Mouse (Mus musculus): Measurements from ENCODE around the gene Mpp6. TPM values are rescaled to one million over a fixed set of nuclear protein-coding genes. Genes with fewer than 3 reads are reported as not detected.
A peak's percentile ranks its signal among the peaks of the same experiment; 100 is the strongest.

Gene Mpp6
- total RNA-seq (2018; cell fraction: chromatin; rRNA removed), result 10 to 100 TPM; 19.2 to 69.9 (median 33.9) TPM
- total RNA-seq (2018; cell fraction: cytosol; rRNA removed), result 10 to 100 TPM; 21.0 to 37.7 (median 27.9) TPM
- 10 to 100 TPM; 13.6 to 68.1 (median 25.7) TPM for total RNA-seq (2018; cell fraction: nucleus; rRNA removed)
- 16.1 to 61.6 TPM (median 46.5 TPM) in 3 replicates for polyA plus RNA-seq (2018)

DNA sequence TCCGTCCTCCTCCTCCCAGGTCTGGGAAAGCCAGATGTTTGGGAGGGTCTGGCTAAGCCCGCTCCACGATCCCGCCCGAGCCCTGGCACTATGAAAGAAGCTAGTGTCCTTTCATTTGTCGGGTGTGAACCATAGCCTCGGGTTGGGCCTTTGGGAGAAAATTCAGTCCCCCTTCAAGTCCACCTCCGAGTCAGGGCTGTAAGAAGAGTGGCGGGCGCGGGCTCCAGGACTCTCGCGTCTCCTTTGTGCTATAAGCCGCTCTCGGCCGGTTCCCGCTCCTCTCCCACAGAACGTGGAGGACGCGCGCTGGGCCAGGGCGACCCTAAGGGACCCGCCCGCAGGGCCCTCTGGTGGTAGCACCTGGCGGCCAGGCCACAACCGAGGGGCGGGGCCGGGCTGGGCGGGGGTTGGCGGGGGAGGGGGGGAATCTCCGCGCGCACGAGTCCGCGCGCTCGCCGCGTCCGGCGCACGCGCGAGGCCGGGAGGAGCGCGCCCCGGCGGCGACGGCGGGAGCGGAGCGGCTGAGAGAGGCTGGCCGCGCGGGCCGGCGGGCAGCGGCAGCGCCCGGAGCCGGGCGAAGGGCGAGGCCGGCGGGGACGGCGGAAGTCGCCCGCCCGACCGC is at the start of gene Mpp6:
Mpp6 (plus strand) TSS at position 485 of the 622 bp plus-strand sequence.
- under 1% methylated on average over 74 of the region's 74 CpGs for WGBS (ENCODE audit: missing documents)
- peak within 1 kb of the TSS; percentile 27; the same call in 1 of the 2 replicates for H3K27ac ChIP-seq

GRCm38 (mm10) chr6:50066172-50066571 is 43.9 kb upstream of the Mpp6 start:
- Histone ChIP-seq H3K27ac (no peak overlapping the region), H3K36me3 (ENCODE audit: inconsistent target) (no peaks in the 10 kb centered on the region), H3K4me3 (ENCODE audit: inconsistent target) (no peak overlapping the region), H3K79me2 (ENCODE audit: inconsistent target) (no peaks in the 10 kb centered on the region)
- 96% methylated on average over 6 of the region's 6 CpGs for WGBS (ENCODE audit: missing documents)

More for the DNA sequence above, at the start of gene Mpp6:
- H3K36me3 ChIP-seq (ENCODE audit: inconsistent target), result no peaks in the 10 kb centered on the region
- H3K79me2 ChIP-seq (ENCODE audit: inconsistent target), result peaks cover 33% of the 10 kb centered on the region
- H3K4me3 ChIP-seq (ENCODE audit: inconsistent target), result peak within 1 kb of the TSS; percentile 72

GRCm38 (mm10) chr6:50068490-50068889 is 41.6 kb upstream of the Mpp6 start:
- H3K36me3 ChIP-seq (ENCODE audit: inconsistent target), result no peaks in the 10 kb centered on the region
- no peaks in the 10 kb centered on the region for H3K79me2 ChIP-seq (ENCODE audit: inconsistent target)
- no peak overlapping the region for H3K27ac ChIP-seq
- H3K4me3 ChIP-seq (ENCODE audit: inconsistent target), result no peak overlapping the region

DNA sequence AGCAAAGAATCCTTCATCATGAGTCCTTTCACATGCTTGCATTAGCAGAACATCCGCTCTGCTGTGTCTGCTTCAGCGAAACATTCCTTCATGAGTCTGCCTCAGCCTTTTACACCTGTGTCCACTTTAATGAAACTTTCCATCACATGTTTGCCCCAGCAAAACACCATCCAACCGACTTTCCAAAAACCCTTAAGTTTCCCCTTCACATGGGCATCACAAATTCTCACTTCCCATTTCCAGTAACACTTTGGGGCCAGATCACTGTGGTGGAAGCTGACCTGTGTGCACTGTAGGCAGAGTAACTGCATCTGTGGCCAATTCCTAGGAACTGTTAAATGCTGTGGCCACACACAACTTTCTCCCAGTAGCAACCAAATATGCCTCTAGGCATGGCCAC is 34.8 kb upstream of the Mpp6 start:
- 58% methylated on average over 3 of the region's 3 CpGs for WGBS (ENCODE audit: missing documents)
- Histone ChIP-seq H3K4me3 (ENCODE audit: inconsistent target) (no peak overlapping the region), H3K79me2 (ENCODE audit: inconsistent target) (no peaks in the 10 kb centered on the region), H3K27ac (no peak overlapping the region), H3K36me3 (ENCODE audit: inconsistent target) (no peaks in the 10 kb centered on the region)

DNA sequence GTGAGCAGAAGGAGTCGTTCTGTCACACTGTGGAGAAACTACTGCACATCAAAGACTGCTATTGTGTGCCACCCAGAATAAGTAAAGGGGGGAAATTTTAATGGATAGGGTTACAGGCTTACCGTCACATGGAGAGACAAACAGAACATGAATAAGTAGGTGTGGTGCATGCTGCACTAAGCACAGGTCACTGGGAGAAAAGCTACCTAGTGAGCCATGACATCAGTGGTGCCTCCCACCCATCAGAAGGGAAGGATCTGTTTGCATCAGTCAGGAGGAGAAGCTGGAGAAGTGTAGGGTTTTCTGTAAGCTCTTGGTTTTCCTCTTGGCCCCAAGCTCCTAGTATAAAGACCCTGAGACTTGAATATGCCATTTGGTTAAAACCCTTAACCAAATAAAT is 33.6 kb upstream of the Mpp6 start:
- no peaks in the 10 kb centered on the region for H3K79me2 ChIP-seq (ENCODE audit: inconsistent target)
- H3K27ac ChIP-seq, result no peak overlapping the region
- H3K36me3 ChIP-seq (ENCODE audit: inconsistent target), result no peaks in the 10 kb centered on the region
- 93% methylated on average over 2 of the region's 2 CpGs for WGBS (ENCODE audit: missing documents)
- no peak overlapping the region for H3K4me3 ChIP-seq (ENCODE audit: inconsistent target)

- 49% methylated on average over 7 of the region's 7 CpGs for WGBS (ENCODE audit: missing documents)
- no peak overlapping the region for H3K4me3 ChIP-seq (ENCODE audit: inconsistent target)
- H3K27ac ChIP-seq, result no peak overlapping the region
- H3K36me3 ChIP-seq (ENCODE audit: inconsistent target), result no peaks in the 10 kb centered on the region
- H3K79me2 ChIP-seq (ENCODE audit: inconsistent target), result no peaks in the 10 kb centered on the region
Measured at GRCm38 (mm10) chr6:50080431-50080830, 29.6 kb upstream of the Mpp6 start.

GRCm38 (mm10) chr6:50085206-50085605 is 24.8 kb upstream of the Mpp6 start:
- H3K4me3 ChIP-seq (ENCODE audit: inconsistent target), result no peak overlapping the region
- 93% methylated on average over 4 of the region's 4 CpGs for WGBS (ENCODE audit: missing documents)
- H3K79me2 ChIP-seq (ENCODE audit: inconsistent target), result no peaks in the 10 kb centered on the region
- H3K36me3 ChIP-seq (ENCODE audit: inconsistent target), result no peaks in the 10 kb centered on the region
- no peak overlapping the region for H3K27ac ChIP-seq

DNA sequence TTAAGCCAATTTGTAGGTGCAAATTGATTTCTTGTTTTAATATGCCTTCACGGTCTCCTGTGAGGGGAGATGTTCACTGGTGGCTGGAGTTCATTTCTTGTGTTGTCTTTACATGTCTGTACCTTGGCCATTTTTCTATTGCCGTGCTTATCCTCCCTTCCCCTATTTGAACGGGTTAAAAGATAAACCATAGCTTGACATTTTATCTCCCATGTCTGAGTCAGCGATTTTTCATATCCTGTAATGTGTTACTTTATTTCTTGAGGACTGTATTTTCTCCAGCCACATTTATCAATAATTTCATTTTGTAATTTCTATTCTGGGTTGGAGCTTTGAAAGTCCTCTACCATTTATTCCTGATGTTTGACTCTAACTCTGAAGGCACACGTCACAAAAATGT is 20.7 kb upstream of the Mpp6 start:
- 71% methylated on average over 5 of the region's 5 CpGs for WGBS (ENCODE audit: missing documents)
- H3K27ac ChIP-seq, result no peak overlapping the region
- H3K36me3 ChIP-seq (ENCODE audit: inconsistent target), result no peaks in the 10 kb centered on the region
- H3K4me3 ChIP-seq (ENCODE audit: inconsistent target), result no peak overlapping the region
- no peaks in the 10 kb centered on the region for H3K79me2 ChIP-seq (ENCODE audit: inconsistent target)

GRCm38 (mm10) chr6:50090221-50090620 is 19.8 kb upstream of the Mpp6 start:
- H3K27ac ChIP-seq, result no peak overlapping the region
- 85% methylated on average over 7 of the region's 7 CpGs for WGBS (ENCODE audit: missing documents)

GRCm38 (mm10) chr6:50091462-50092154 is 18.4 kb upstream of the Mpp6 start:
- Histone ChIP-seq H3K36me3 (ENCODE audit: inconsistent target) (no peaks in the 10 kb centered on the region), H3K4me3 (ENCODE audit: inconsistent target) (no peak overlapping the region)
- 69% methylated on average over 7 of the region's 7 CpGs for WGBS (ENCODE audit: missing documents)

More at GRCm38 (mm10) chr6:50090221-50090620, 19.8 kb upstream of the Mpp6 start:
- Histone ChIP-seq H3K4me3 (ENCODE audit: inconsistent target) (no peak overlapping the region), H3K79me2 (ENCODE audit: inconsistent target) (no peaks in the 10 kb centered on the region), H3K36me3 (ENCODE audit: inconsistent target) (no peaks in the 10 kb centered on the region)

DNA sequence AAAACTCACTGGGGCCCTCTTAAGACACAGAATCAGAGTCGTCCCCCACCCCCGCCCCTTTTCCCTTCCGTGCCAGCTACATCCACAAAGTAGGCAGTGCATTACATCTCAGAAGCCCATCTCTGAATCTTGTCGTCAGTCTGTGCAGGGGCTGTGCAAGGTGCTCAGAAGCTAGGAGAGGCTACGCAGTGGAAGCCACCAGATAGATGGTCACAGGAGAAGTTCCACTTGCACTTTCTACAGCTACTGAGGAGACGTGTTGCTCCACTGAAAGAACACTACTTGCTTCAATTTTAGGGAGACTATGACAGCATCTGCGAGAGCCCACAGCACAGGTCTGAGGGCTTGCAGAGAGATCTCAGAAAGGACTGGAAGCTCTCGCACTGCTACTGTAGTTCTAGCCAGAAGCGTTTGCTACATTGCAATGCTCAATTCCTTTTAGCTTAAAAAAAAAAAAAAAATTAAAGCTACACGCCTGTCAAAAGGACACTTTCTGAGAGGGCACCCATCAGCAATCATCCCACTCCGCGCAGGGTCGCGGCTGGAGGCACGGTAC is 762 bp upstream of the Mpp6 start:
- Histone ChIP-seq H3K36me3 (ENCODE audit: inconsistent target) (no peaks in the 10 kb centered on the region), H3K79me2 (ENCODE audit: inconsistent target) (peaks cover 31% of the 10 kb centered on the region), H3K27ac (no peak overlapping the region), H3K4me3 (ENCODE audit: inconsistent target) (peak overlapping the region; percentile 45)
- WGBS (ENCODE audit: missing documents), result 10% methylated on average over 15 of the region's 15 CpGs

More at GRCm38 (mm10) chr6:50091462-50092154, 18.4 kb upstream of the Mpp6 start:
- Histone ChIP-seq H3K27ac (no peak overlapping the region), H3K79me2 (ENCODE audit: inconsistent target) (no peaks in the 10 kb centered on the region)

DNA sequence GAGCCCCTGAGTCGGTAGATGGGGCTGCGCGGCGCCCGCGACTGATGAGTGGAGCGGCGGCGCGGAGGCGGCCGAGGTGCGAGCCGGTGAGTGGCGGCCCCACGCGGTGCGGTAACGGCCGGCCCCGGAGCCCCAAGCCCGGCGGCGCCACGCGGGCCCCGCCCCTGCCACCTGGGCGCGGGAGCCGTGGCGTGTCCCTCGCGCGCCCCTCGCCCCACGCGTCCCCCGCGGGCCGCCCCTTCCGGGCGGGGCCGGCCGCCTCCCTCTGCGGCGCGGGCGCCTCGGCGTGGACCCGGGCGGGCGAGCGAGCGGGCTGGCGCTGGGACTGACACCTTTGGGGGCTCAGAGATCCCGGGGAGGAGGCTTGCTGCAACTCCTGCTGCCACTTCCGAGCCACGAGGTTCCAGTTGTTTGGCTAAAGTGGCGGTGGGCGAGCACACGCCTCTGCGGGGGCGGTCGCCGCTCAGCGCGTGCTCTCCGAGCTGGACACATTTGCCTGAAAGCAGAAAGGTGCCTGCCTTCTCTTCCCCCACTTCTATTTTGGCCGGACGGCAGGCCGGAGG is 419 bp downstream of the Mpp6 start:
- H3K36me3 ChIP-seq (ENCODE audit: inconsistent target), result no peaks in the 10 kb centered on the region
- H3K79me2 ChIP-seq (ENCODE audit: inconsistent target), result peaks cover 39% of the 10 kb centered on the region
- H3K4me3 ChIP-seq (ENCODE audit: inconsistent target), result peak overlapping the region; percentile 72
- H3K27ac ChIP-seq, result peak overlapping the region; percentile 27; the same call in 1 of the 2 replicates
- WGBS (ENCODE audit: missing documents), result under 1% methylated on average over 57 of the region's 72 CpGs

- peak overlapping the region; percentile 72 for H3K4me3 ChIP-seq (ENCODE audit: inconsistent target)
- no peaks in the 10 kb centered on the region for H3K36me3 ChIP-seq (ENCODE audit: inconsistent target)
- H3K27ac ChIP-seq, result peak overlapping the region; percentile 27; the same call in 1 of the 2 replicates
- 7% methylated on average over 6 of the region's 6 CpGs for WGBS (ENCODE audit: missing documents)
- H3K79me2 ChIP-seq (ENCODE audit: inconsistent target), result peaks cover 47% of the 10 kb centered on the region
Measured at GRCm38 (mm10) chr6:50111111-50111655, 1.1 kb downstream of the Mpp6 start.

- Histone ChIP-seq H3K36me3 (ENCODE audit: inconsistent target) (no peaks in the 10 kb centered on the region), H3K4me3 (ENCODE audit: inconsistent target) (no peak overlapping the region), H3K27ac (no peak overlapping the region; the same call in 1 of the 2 replicates), H3K79me2 (ENCODE audit: inconsistent target) (peaks cover 63% of the 10 kb centered on the region)
- 0% methylated on average over 8 of the region's 8 CpGs for WGBS (ENCODE audit: missing documents)
Measured at GRCm38 (mm10) chr6:50112775-50113174, 2.7 kb downstream of the Mpp6 start.
